Mouse (Mus musculus) liver, postnatal 0 days (tissue): Measurements from ENCODE around the gene Il13ra1.

Source experiments
- CTCF ChIP-seq: sonication (generic); IDR thresholded peaks from 2 replicates; pipeline ENCODE4 v1.5.1; 2016; ENCODE audit warnings: antibody characterized with exemption, low read depth
- EP300 ChIP-seq: IDR thresholded peaks from 2 replicates; pipeline ENCODE4 v1.6.1; 2016; ENCODE audit warnings: antibody characterized with exemption, low read depth, mild to moderate bottlenecking

GRCm38 (mm10) chrX:36112422-36112750 lies 476 bp downstream of the Il13ra1 start:
- TF ChIP-seq CTCF: no peak
- TF ChIP-seq EP300: no peak
